Mouse (Mus musculus) retina, postnatal 1 day (tissue): Measurements from ENCODE around the gene Alg9.

Source experiments
- DNase-seq: peaks from one replicate; pipeline ENCODE4 v3.0.0-alpha.2; 2012

Alg9 gene

DNA sequence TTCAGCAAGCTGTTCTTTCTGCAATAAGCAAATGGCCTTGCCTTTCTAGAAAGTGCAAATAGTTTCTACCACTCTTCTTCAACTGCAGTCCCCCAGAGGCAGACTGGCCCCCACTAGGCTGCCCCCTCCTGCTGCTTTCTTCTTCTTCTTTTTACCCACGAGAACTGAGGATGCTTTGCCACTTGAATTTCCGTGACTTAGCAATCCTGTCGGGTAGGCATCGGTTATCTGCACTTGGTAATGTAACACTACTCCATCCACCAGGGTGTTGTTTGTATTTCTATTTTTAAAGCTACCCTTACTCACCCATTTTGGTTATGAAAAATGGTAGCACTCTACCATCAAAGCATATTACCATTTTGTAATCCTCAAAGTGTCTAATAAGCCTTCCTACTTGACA lies 115.1 kb downstream of the Alg9 start:
- DNase-seq = no peak

DNA sequence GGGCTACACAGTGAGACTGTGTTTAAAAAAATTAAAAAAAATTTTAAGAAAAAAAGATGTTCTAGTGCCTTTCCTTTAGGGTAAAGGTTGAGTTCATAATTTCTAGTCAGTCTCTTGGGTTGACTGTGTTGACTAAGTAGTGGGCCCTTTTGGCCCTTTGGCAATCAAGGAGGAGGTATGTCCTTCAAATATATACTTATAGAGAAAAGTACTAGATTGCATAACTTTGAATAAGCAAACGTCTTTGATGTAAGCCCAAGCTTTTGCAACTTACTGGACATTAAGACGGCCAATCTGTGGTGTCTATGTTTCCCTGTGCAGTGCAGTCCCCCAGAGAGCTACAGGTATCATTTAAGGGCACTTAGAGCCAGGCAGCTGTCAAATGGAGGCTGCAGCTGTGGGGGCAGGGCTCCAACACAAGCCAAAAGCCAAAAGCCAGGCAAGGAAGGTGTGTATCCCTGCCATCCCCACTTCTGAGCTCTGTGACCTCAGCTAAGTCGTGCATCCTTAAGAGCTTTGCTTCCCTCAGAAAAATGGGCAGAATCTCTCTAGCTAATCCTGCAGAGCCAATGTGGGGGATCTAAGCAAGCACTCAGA lies 115.8 kb downstream of the Alg9 start:
- no peak for DNase-seq
